Mouse (Mus musculus) urinary bladder, adult 18-20 months (tissue): ENCODE data around the gene Rfx5.

Experiments used
- DNase-seq, 2 experiments: peaks; one replicate each; pipeline ENCODE4 v3.0.0; 2022; ENCODE audit warnings: low spot score in 2 of 2, mixed read lengths in 2 of 2

Rfx5 gene

GRCm38 (mm10) chr3:94989159-94989761, 35.4 kb downstream of the Rfx5 start:
- DNase-seq, result no peak

- DNase-seq, result peak; percentile 62 to 80
These were observed 43.1 kb downstream of the Rfx5 start for GRCm38 (mm10) chr3:94996946-94997345.

GRCm38 (mm10) chr3:95002569-95002968, 48.7 kb downstream of the Rfx5 start:
- DNase-seq, result no peak

GRCm38 (mm10) chr3:95003273-95003672, 49.4 kb downstream of the Rfx5 start:
- no peak for DNase-seq

- DNase-seq, result no peak
These were observed 51.8 kb downstream of the Rfx5 start for GRCm38 (mm10) chr3:95005651-95006050.

GRCm38 (mm10) chr3:95007706-95008105, 53.8 kb downstream of the Rfx5 start:
- no peak for DNase-seq

- no peak for DNase-seq
These were observed 56.5 kb downstream of the Rfx5 start for GRCm38 (mm10) chr3:95010396-95010795.
